Mouse (Mus musculus) ovary, adult 18-20 months (tissue): ENCODE results near the gene Scrn1.

ENCODE experiments used
- DNase-seq: peaks from one replicate; pipeline ENCODE4 v3.0.0; 2022; ENCODE audit warnings: low spot score, mixed read lengths

Scrn1 gene

GRCm38 (mm10) chr6:54472846-54473715, 93.2 kb downstream of the Scrn1 start:
- DNase-seq: no peak

- no peak for DNase-seq
Measured at GRCm38 (mm10) chr6:54471866-54472265, 94.4 kb downstream of the Scrn1 start.

DNA sequence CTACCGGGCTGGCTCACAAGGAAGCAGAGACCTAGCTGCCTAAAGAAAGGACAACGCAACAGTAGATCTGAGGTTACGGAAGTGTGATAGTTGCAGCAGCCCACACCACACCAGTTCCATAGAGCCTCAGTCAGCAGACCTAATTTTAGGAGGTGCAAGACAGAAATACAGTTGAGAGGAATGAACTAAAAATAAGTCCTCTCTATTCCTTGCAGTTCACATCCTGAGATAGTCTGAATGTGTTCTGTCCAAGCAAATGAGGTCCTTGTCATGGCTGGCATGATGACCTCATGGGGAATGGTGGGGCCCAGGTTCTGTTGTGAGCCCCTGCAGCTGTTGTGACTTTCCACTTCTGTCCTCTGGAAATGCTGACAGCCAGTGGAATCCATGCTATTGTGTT, 98.9 kb downstream of the Scrn1 start:
- no peak for DNase-seq

GRCm38 (mm10) chr6:54464926-54465325, 101.4 kb downstream of the Scrn1 start:
- DNase-seq: no peak

DNA sequence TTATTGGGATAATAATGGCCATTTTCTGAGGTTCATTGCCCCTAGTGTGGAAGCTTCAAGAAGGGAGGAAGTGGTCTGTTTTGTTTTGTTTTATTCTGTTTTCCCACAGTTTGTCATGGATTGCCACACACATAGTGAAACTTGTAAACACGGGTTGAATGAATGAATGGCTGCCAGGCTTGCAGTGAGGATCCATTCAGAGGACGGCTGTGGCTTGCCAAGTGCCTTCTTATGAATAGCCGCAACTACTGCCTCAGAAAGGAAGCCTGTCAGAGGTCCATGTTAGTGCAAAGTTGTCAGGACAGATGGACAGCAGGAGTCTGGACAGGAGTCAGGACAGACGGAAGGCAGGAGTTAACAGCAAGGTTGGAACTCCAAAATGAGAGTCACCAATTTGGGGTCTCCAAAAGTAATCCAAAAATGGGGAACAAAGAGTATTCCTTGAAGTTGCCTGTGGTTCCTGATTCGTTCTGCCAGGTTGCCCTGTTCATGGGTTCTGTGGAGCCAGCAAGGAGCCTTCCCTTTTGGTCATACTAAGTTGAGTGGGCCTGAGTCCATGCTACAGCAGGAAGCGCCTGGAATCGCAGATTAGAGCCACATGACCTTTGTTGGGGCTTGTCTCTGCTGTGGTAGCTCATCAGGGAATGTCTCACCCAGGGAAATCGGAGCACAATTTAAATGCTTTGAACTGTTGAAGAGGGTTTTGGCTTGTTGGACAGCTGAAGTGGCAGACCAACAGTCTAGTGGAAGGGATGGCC, 102.4 kb downstream of the Scrn1 start:
- no peak for DNase-seq

DNA sequence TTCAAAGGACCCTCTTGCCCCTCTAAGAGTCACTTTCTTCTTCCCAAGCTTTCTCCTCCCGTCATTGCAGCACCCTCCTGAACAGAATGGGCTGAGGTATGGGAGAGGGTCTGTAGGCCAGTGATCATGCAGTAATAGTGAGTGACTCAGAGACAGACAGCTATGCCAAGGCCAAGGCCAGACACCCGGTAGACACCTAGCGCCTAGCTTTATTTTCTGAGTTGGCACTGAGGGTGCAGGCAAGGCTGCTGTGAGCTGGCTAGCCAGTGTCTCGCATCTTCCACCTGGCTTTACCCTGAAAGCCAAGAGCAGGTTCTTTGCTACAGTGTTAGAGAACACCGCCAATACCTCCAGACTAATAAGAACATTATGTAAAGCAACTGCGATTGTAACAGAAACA, 103.5 kb downstream of the Scrn1 start:
- DNase-seq: no peak

DNA sequence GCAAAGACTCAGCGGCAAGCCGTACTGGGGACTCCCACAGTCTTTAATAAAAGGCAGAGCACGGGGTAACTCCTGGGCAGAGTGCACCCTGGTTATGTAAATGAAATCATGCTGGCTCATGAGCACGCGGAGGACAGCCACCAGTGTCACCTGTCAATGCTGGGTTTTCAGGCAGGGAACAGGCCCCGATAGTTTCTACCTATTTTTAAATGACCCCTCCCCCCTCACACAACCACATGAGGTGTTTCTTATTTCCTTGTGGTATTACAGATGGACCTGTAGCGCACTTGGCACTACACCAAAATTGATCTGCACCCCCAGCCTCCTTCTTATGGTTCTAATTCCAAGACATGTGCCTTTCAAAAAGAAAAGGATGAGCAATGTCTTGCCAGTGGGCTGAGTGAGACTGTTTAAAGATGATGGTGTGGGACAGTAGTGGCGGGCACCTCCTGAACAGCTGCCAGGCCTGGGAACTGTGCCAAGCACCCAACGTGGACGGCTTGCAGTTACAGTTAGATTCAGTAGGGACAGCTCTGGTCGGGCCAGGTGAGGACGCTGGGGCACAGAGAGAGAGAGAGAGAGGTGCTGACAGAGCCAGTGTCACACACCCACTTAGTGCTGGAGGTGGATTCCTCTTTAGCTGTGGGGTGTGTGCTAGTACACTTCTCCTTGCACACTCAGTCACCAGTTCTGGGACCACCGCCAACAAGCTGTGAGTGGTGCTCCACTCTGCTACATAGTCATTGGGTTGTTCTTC, 105.2 kb downstream of the Scrn1 start:
- DNase-seq: no peak

DNA sequence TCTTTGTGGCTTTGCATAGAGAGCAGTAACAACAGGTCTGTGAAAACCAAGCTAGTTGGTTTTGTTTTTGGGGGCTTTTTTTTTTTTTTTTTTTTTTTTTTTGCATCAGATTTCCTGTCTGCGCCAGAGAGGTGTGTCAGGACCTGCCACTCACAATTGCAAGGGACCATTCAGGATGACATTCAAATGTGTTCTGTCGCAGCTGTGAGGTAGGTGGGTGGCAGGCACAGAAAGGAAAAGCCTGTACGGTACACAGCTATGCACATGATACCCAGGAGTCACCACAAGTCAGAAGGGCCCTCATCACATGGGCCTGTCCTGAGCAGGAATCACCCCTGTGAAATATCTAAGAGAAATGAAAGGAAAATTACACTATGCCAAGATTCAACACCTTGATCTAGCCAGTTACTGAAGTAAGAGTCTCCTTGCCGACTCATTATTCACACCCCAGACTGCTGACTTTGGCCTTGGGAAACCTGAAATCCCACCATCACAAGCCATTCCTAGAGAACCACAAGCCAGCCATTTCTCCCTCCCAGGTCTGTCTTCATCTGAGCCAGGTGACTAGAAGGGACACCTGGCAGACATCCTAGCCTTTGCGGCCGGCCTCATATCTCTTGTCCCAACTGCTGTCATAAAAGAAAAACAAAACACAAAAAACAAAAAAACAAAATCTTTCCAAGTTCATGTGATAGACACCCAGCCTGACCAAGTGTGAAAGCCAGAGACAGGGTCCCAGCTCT, 105.9 kb downstream of the Scrn1 start:
- no peak for DNase-seq

GRCm38 (mm10) chr6:54459661-54460060, 106.6 kb downstream of the Scrn1 start:
- no peak for DNase-seq
